In genomic region chr11:102297577-102298556, GRCm38 (mm10) we compare ENCODE assay signal across 8 mouse cellular contexts. TPM values are rescaled to one million over a fixed set of nuclear protein-coding genes. Genes with fewer than 3 reads are reported as not detected.
A peak's percentile ranks its signal among the peaks of the same experiment; 100 is the strongest.
DNase-seq lines count a peak whose midpoint lies in the region; ATAC-seq and TF ChIP-seq lines count a peak whose summit lies in the region.

No protein-coding gene starts in this region.

- no peaks in the 10 kb centered on the region for H3K9me3 ChIP-seq in lung, embryonic 15.5 days
- H3K9me3 ChIP-seq in hindbrain, embryonic 15.5 days: no peaks in the 10 kb centered on the region
- no peaks in the 10 kb centered on the region for H3K9me3 ChIP-seq in midbrain, embryonic 16.5 days (replicated peaks; ENCODE audit: control insufficient read depth, low read length, poor library complexity, severe bottlenecking)

- H3K27me3 ChIP-seq in lung, embryonic 15.5 days: no peaks in the 10 kb centered on the region
- H3K27me3 ChIP-seq in hindbrain, embryonic 15.5 days: no peaks in the 10 kb centered on the region
- no peaks in the 10 kb centered on the region for H3K27me3 ChIP-seq in midbrain, embryonic 16.5 days (ENCODE audit: control insufficient read depth, insufficient read depth, low read depth, low read length)

- intact Hi-C loops in left cerebral cortex, postnatal 25 days (cut with DNase I): loop anchor here (1.0 to 2.0 kb wide), 3 partner anchors 10 to 22 kb away; no protein-coding TSS in a partner anchor

- no peak for TF ChIP-seq CTCF in cortical plate, adult 2 months (IDR thresholded peaks at IDR 0.05; ENCODE audit: extremely low read depth, insufficient read depth, low read length)

- H3K4me1 ChIP-seq in lung, embryonic 15.5 days: peaks cover 23% of the 10 kb centered on the region
- no peaks in the 10 kb centered on the region for H3K4me1 ChIP-seq in cortical plate, adult 2 months (ENCODE audit: control insufficient read depth, insufficient read depth, low read length)
- peaks cover 25% of the 10 kb centered on the region for H3K4me1 ChIP-seq in hindbrain, embryonic 15.5 days (replicated peaks)
- H3K4me1 ChIP-seq in midbrain, embryonic 16.5 days (ENCODE audit: control insufficient read depth, insufficient read depth, low read length): peaks cover 12% of the 10 kb centered on the region

- ATAC-seq in lung, embryonic 15.5 days (ENCODE audit: borderline replicate concordance, extremely low read depth, low FRiP score, low TSS enrichment): peak; percentile 19; the same call in 1 of the 2 replicates
- ATAC-seq in hindbrain, embryonic 15.5 days (ENCODE audit: low FRiP score, low read depth): 0 out of 2 replicates have a peak, but pooled peaks have one; percentile 2
- ATAC-seq in midbrain, embryonic 16.5 days: peak; percentile 49
- ATAC-seq in granulocyte monocyte progenitor cell, adult 5-6 weeks (replicated peaks; ENCODE audit: poor library complexity, severe bottlenecking): no peak

- DNase-seq in lung, adult 18-20 months: no peak
- DNase-seq in left cerebral cortex, postnatal 25 days (ENCODE audit: low spot score in 2 of 2): no peak
- DNase-seq in cerebellum, postnatal 36 days: no peak

- H3K4me2 ChIP-seq in lung, embryonic 15.5 days: peak overlapping the region; percentile 86
- peak overlapping the region; percentile 93 for H3K4me2 ChIP-seq in hindbrain, embryonic 15.5 days
- peak overlapping the region; percentile 61 for H3K4me2 ChIP-seq in midbrain, embryonic 16.5 days (ENCODE audit: low read length)

- peaks cover 13% of the 10 kb centered on the region; the same call in 1 of the 2 replicates for H3K36me3 ChIP-seq in lung, embryonic 15.5 days
- peaks cover 8% of the 10 kb centered on the region; the same call in 1 of the 2 replicates for H3K36me3 ChIP-seq in hindbrain, embryonic 15.5 days
- no peaks in the 10 kb centered on the region for H3K36me3 ChIP-seq in midbrain, embryonic 16.5 days (ENCODE audit: control insufficient read depth, insufficient read depth, low read length)

- no peak for TF ChIP-seq POLR2A in cortical plate, adult 2 months (IDR thresholded peaks at IDR 0.05; ENCODE audit: extremely low read depth, insufficient read depth, low read length)

- WGBS in lung, embryonic 15.5 days: 23% methylated on average over 27 of the region's 27 CpGs
- 29% methylated on average over 27 of the region's 27 CpGs for WGBS in hindbrain, embryonic 15.5 days
- WGBS in midbrain, embryonic 16.5 days: 25% methylated on average over 27 of the region's 27 CpGs

- H3K4me3 ChIP-seq in lung, embryonic 15.5 days: peak overlapping the region; percentile 93
- peak overlapping the region; percentile 46 for H3K4me3 ChIP-seq in cortical plate, adult 2 months (ENCODE audit: insufficient read depth, low read length)
- peak overlapping the region; percentile 89 for H3K4me3 ChIP-seq in hindbrain, embryonic 15.5 days
- H3K4me3 ChIP-seq in midbrain, embryonic 16.5 days (ENCODE audit: low read depth, low read length): peak overlapping the region; percentile 83

- H3K27ac ChIP-seq in lung, embryonic 15.5 days: peak overlapping the region; percentile 100
- H3K27ac ChIP-seq in cortical plate, adult 2 months (ENCODE audit: insufficient read depth, low read length): peak overlapping the region; percentile 18
- H3K27ac ChIP-seq in hindbrain, embryonic 15.5 days (replicated peaks): peak overlapping the region; percentile 99
- peak overlapping the region; percentile 97 for H3K27ac ChIP-seq in midbrain, embryonic 16.5 days (ENCODE audit: low read length)

- H3K9ac ChIP-seq in lung, embryonic 15.5 days: peak overlapping the region; percentile 67
- peak overlapping the region; percentile 90 for H3K9ac ChIP-seq in hindbrain, embryonic 15.5 days
- H3K9ac ChIP-seq in midbrain, embryonic 16.5 days (ENCODE audit: low read depth, low read length): peak overlapping the region; percentile 94

RNA-seq across cellular contexts. Expression of gene Atxn7l3, which starts 1.4 kb away (rescaled TPM):
- 13.3 and 13.6 TPM in 2 replicates for polyA plus RNA-seq in lung, embryonic 15.5 days (2015; fragmentation: Nextera tagmentation; extraction: Ambion mirVana)
- polyA plus RNA-seq in cortical plate, adult 2 months (2012; rRNA removed): 171 and 180 TPM in 2 replicates
- 30.2 and 31.4 TPM in 2 replicates for polyA plus RNA-seq in hindbrain, embryonic 15.5 days (2015; fragmentation: Nextera tagmentation; extraction: Ambion mirVana)
- polyA plus RNA-seq in midbrain, embryonic 16.5 days (2015; fragmentation: Nextera tagmentation; extraction: Ambion mirVana): 28.3 and 28.9 TPM in 2 replicates
- total RNA-seq in granulocyte monocyte progenitor cell, adult 5-6 weeks (2014; fragmentation: Nextera tagmentation): 20.0 and 28.7 TPM in 2 replicates
- 20.0 and 27.1 TPM in 2 replicates for total RNA-seq in granulocyte monocyte progenitor cell, adult 5-6 weeks (2017)
- 100 to 1,000 TPM; 231 to 242 TPM for total RNA-seq in left cerebral cortex, postnatal 25 days (2021)

RNA-seq across cellular contexts. Expression of gene Tmub2, which starts 13.1 kb away (rescaled TPM):
- polyA plus RNA-seq in lung, embryonic 15.5 days (2015; fragmentation: Nextera tagmentation; extraction: Ambion mirVana): 48.7 and 51.4 TPM in 2 replicates
- polyA plus RNA-seq in cortical plate, adult 2 months (2012; rRNA removed): 95.3 and 97.0 TPM in 2 replicates
- polyA plus RNA-seq in hindbrain, embryonic 15.5 days (2015; fragmentation: Nextera tagmentation; extraction: Ambion mirVana): 80.4 and 83.3 TPM in 2 replicates
- polyA plus RNA-seq in midbrain, embryonic 16.5 days (2015; fragmentation: Nextera tagmentation; extraction: Ambion mirVana): 72.8 and 78.5 TPM in 2 replicates
- 22.7 and 34.6 TPM in 2 replicates for total RNA-seq in granulocyte monocyte progenitor cell, adult 5-6 weeks (2014; fragmentation: Nextera tagmentation)
- 17.2 and 32.6 TPM in 2 replicates for total RNA-seq in granulocyte monocyte progenitor cell, adult 5-6 weeks (2017)
- total RNA-seq in left cerebral cortex, postnatal 25 days (2021): 10 to 100 TPM; 67.8 to 71.4 TPM

RNA-seq across cellular contexts. Expression of gene Ubtf, which starts 21.7 kb away (rescaled TPM):
- 83.5 and 86.1 TPM in 2 replicates for polyA plus RNA-seq in lung, embryonic 15.5 days (2015; fragmentation: Nextera tagmentation; extraction: Ambion mirVana)
- polyA plus RNA-seq in cortical plate, adult 2 months (2012; rRNA removed): 84.1 and 86.8 TPM in 2 replicates
- 77.7 and 85.0 TPM in 2 replicates for polyA plus RNA-seq in hindbrain, embryonic 15.5 days (2015; fragmentation: Nextera tagmentation; extraction: Ambion mirVana)
- 70.1 and 85.2 TPM in 2 replicates for polyA plus RNA-seq in midbrain, embryonic 16.5 days (2015; fragmentation: Nextera tagmentation; extraction: Ambion mirVana)
- total RNA-seq in granulocyte monocyte progenitor cell, adult 5-6 weeks (2014; fragmentation: Nextera tagmentation): 56.3 and 73.8 TPM in 2 replicates
- total RNA-seq in granulocyte monocyte progenitor cell, adult 5-6 weeks (2017): 148 and 164 TPM in 2 replicates
- total RNA-seq in left cerebral cortex, postnatal 25 days (2021): 100 to 1,000 TPM; 123 to 127 TPM

RNA-seq across cellular contexts. Expression of gene Asb16, which starts 29.3 kb away (rescaled TPM):
- polyA plus RNA-seq in lung, embryonic 15.5 days (2015; fragmentation: Nextera tagmentation; extraction: Ambion mirVana): 0.09 and 0.10 TPM in 2 replicates
- 1.9 and 2.2 TPM in 2 replicates for polyA plus RNA-seq in cortical plate, adult 2 months (2012; rRNA removed)
- polyA plus RNA-seq in hindbrain, embryonic 15.5 days (2015; fragmentation: Nextera tagmentation; extraction: Ambion mirVana): 0.10 and 0.13 TPM in 2 replicates
- 0.07 and 0.10 TPM in 2 replicates for polyA plus RNA-seq in midbrain, embryonic 16.5 days (2015; fragmentation: Nextera tagmentation; extraction: Ambion mirVana)
- 1.1 and 3.4 TPM in 2 replicates for total RNA-seq in granulocyte monocyte progenitor cell, adult 5-6 weeks (2014; fragmentation: Nextera tagmentation)
- 0.17 and 0.31 TPM in 2 replicates for total RNA-seq in granulocyte monocyte progenitor cell, adult 5-6 weeks (2017)
- total RNA-seq in left cerebral cortex, postnatal 25 days (2021): 1 to 10 TPM; 1.2 TPM

RNA-seq across cellular contexts. Expression of gene BC030867, which starts 49.2 kb away (rescaled TPM):
- polyA plus RNA-seq in lung, embryonic 15.5 days (2015; fragmentation: Nextera tagmentation; extraction: Ambion mirVana): 19.9 and 20.4 TPM in 2 replicates
- polyA plus RNA-seq in cortical plate, adult 2 months (2012; rRNA removed): 1.3 and 1.4 TPM in 2 replicates
- 3.3 and 3.4 TPM in 2 replicates for polyA plus RNA-seq in hindbrain, embryonic 15.5 days (2015; fragmentation: Nextera tagmentation; extraction: Ambion mirVana)
- 1.6 and 1.8 TPM in 2 replicates for polyA plus RNA-seq in midbrain, embryonic 16.5 days (2015; fragmentation: Nextera tagmentation; extraction: Ambion mirVana)
- total RNA-seq in granulocyte monocyte progenitor cell, adult 5-6 weeks (2014; fragmentation: Nextera tagmentation): 26.7 and 28.6 TPM in 2 replicates
- total RNA-seq in granulocyte monocyte progenitor cell, adult 5-6 weeks (2017): 5.6 and 8.6 TPM in 2 replicates
- 1 to 10 TPM in 1 of 2 experiments, under 1 TPM in 1; 0.94 to 1.1 TPM for total RNA-seq in left cerebral cortex, postnatal 25 days (2021)

Comparison
In these comparisons a context has a peak if more than half of its experiments do, and no peak if none do; other contexts are left out.
1. H3K27ac ChIP-seq: peak in every context shown above with its lines; median percentile 100 in lung, embryonic 15.5 days; 99 in hindbrain, embryonic 15.5 days; 97 in midbrain, embryonic 16.5 days; 18 in cortical plate, adult 2 months.